9 mouse cellular contexts compared by ENCODE assay signal in genomic region chr5:123609843-123610242, GRCm38 (mm10). TPM values are rescaled to one million over a fixed set of nuclear protein-coding genes. Genes with fewer than 3 reads are reported as not detected.
DNase-seq lines count a peak whose midpoint lies in the region; ATAC-seq lines count a peak whose summit lies in the region.
"Had no signal": no experiment of that assay in that cellular context is flagged by ENCODE, and none has a peak within 500 bp of the region (broad histone marks: within the 10 kb centered on the region; RNA-seq: fewer than 3 reads in every experiment).

No protein-coding gene starts in this region.

- H3K27me3 ChIP-seq in limb, embryonic 10.5 days (ENCODE audit: low read depth, poor library complexity, severe bottlenecking) = no peaks in the 10 kb centered on the region
- no peaks in the 10 kb centered on the region for H3K27me3 ChIP-seq in neural tube, embryonic 13.5 days
- H3K27me3 ChIP-seq: limb, embryonic 12.5 days had no signal

- H3K4me2 ChIP-seq in neural tube, embryonic 13.5 days = no peak overlapping the region
- H3K4me2 ChIP-seq: limb, embryonic 12.5 days had no signal

- H3K4me1 ChIP-seq in limb, embryonic 10.5 days = no peaks in the 10 kb centered on the region
- H3K4me1 ChIP-seq in neural tube, embryonic 13.5 days (replicated peaks) = no peaks in the 10 kb centered on the region
- H3K4me1 ChIP-seq: limb, embryonic 12.5 days had no signal

- no peaks in the 10 kb centered on the region for H3K9me3 ChIP-seq in limb, embryonic 10.5 days (replicated peaks)
- H3K9me3 ChIP-seq in neural tube, embryonic 13.5 days = no peaks in the 10 kb centered on the region
- H3K9me3 ChIP-seq: limb, embryonic 12.5 days had no signal

- H3K4me3 ChIP-seq in limb, embryonic 10.5 days = no peak overlapping the region
- H3K4me3 ChIP-seq in neural tube, embryonic 13.5 days = no peak overlapping the region
- H3K4me3 ChIP-seq: limb, embryonic 12.5 days had no signal

- ATAC-seq in neural tube, embryonic 13.5 days (ENCODE audit: low read depth) = peak; percentile 47; the same call in 1 of the 2 replicates

- DNase-seq in A20 (ENCODE audit: low read depth, low spot score) (peak; percentile 44), MN1 (ENCODE audit: low spot score) (peak; percentile 76)
- DNase-seq in cerebellum, adult 18-20 months = peak; percentile 83 to 85
- peak; percentile 77 to 97 for DNase-seq in frontal cortex, adult 2 months (ENCODE audit: extremely low spot score in 1 of 2, low spot score in 1 of 2)
- peak; percentile 87 for DNase-seq in induced T-regulatory cell, adult 2 months (ENCODE audit: low read depth)
- DNase-seq in limb, embryonic 10.5 days (ENCODE audit: low spot score) = peak; percentile 71
- peak; percentile 34 to 55 for DNase-seq in thymus, postnatal 10 days (ENCODE audit: low spot score in 2 of 2)

- H3K36me3 ChIP-seq in limb, embryonic 10.5 days = peaks cover 97% of the 10 kb centered on the region
- H3K36me3 ChIP-seq in neural tube, embryonic 13.5 days = peaks cover 93% of the 10 kb centered on the region

- WGBS in limb, embryonic 10.5 days = 34% methylated on average over 4 of the region's 4 CpGs
- 29% methylated on average over 4 of the region's 4 CpGs for WGBS in neural tube, embryonic 13.5 days

- no peak overlapping the region for H3K9ac ChIP-seq in neural tube, embryonic 13.5 days
- H3K9ac ChIP-seq: limb, embryonic 12.5 days had no signal

- H3K27ac ChIP-seq in limb, embryonic 10.5 days = no peak overlapping the region
- no peak overlapping the region for H3K27ac ChIP-seq in neural tube, embryonic 13.5 days (replicated peaks)
- H3K27ac ChIP-seq: limb, embryonic 12.5 days had no signal

RNA-seq across cellular contexts. Expression of gene Vps33a, which starts 37.0 kb away (rescaled TPM):
- 50.9 and 56.4 TPM in 2 replicates for polyA plus RNA-seq in frontal cortex, adult 2 months (2012; rRNA removed)
- 33.0 and 37.3 TPM in 2 replicates for polyA plus RNA-seq in limb, embryonic 10.5 days (2016; fragmentation: Nextera tagmentation; extraction: Ambion mirVana)
- 43.0 and 45.4 TPM in 2 replicates for polyA plus RNA-seq in neural tube, embryonic 13.5 days (2015; fragmentation: Nextera tagmentation; extraction: Ambion mirVana)
